Mouse (Mus musculus) small intestine, adult 10 weeks (tissue): ENCODE data around the gene Ctsll3. TPM values are rescaled to one million over a fixed set of nuclear protein-coding genes. Genes with fewer than 3 reads are reported as not detected.

Experiments
- polyA plus RNA-seq: library from polyadenylated mRNA; stranded (reverse); fragments of 350-450 nt; fragmentation: Illumina TruSeq; extraction: RNeasy Lipid Tissue Mini Kit (QIAGEN cat#74804); gene quantifications from one replicate; pipeline ENCODE4 v1.2.3, GENCODE M21; 2014; ENCODE audit warnings: low replicate concordance

Gene Ctsll3
- not detected for polyA plus RNA-seq

DNA sequence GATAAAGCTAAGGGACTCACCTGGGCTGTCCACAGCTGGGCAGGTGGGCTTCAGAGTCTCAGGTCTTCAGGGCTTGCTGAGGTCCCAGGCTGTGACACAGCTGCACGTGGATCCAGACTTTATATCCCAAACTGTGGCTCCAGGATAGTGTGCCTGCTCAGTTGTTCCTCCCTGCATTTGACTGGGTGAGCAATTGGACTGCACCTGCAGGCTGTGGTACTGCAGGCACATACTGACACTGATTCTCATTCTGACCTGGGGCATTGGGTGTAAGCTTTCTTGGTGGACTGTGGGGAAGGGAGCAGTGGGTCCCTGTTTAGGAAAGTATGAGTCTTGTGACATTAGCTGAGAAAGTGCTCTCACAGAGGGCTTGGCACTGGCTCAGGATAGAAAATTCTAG, at the start of gene Ctsll3:
Gene Ctsll3, minus strand, starts transcription at position 101 of the 400 bp plus-strand sequence.

GRCm38 (mm10) chr13:60786264-60786663, 16.4 kb downstream of the Ctsll3 start, which contains the start of gene BC051665:
Gene BC051665 (minus strand): TSS chr13:60786364.

Other genes with a start within 250 kb of the Ctsll3 start
- 2.6 TPM for gene Dapk1, start 200.9 kb downstream of the Ctsll3 start, polyA plus RNA-seq
- gene BC051665, start 16.5 kb downstream of the Ctsll3 start, polyA plus RNA-seq, result not detected
- gene 4930486L24Rik, start 61.6 kb upstream of the Ctsll3 start, polyA plus RNA-seq, result not detected
- gene Gm49392, start 94.0 kb upstream of the Ctsll3 start, polyA plus RNA-seq, result 0.33 TPM
- gene Ctla2b, start 94.6 kb upstream of the Ctsll3 start, polyA plus RNA-seq, result 4.1 TPM
- gene Tpbpb, start 102.0 kb upstream of the Ctsll3 start, polyA plus RNA-seq, result not detected
- not detected for gene Gm49393, start 132.7 kb upstream of the Ctsll3 start, polyA plus RNA-seq
- gene Gm49391, start 133.7 kb upstream of the Ctsll3 start, polyA plus RNA-seq, result 7.6 TPM
- gene Ctla2a, start 133.8 kb upstream of the Ctsll3 start, polyA plus RNA-seq, result 9.5 TPM
- gene Tpbpa, start 139.1 kb upstream of the Ctsll3 start, polyA plus RNA-seq, result not detected
- not detected for gene Ctsj, start 203.1 kb upstream of the Ctsll3 start, polyA plus RNA-seq
- not detected for gene Ctsq, start 237.8 kb upstream of the Ctsll3 start, polyA plus RNA-seq